Mouse (Mus musculus) cerebellum, adult (tissue): ENCODE data around the gene C8g.

Experiments
- ATAC-seq: cut with Nextera tagmentation; 2 replicates; pipeline ENCODE4 v1.9.2; 2017; ENCODE audit warnings: mild to moderate bottlenecking, moderate library complexity, mixed read lengths; ENCODE audit not compliant: insufficient number of reproducible peaks, low FRiP score, low TSS enrichment

C8g gene

GRCm38 (mm10) chr2:25468962-25469915 lies 32.3 kb downstream of the C8g start:
- peak; percentile 42; the same call in 1 of the 2 replicates for ATAC-seq

GRCm38 (mm10) chr2:25467606-25468303 lies 33.8 kb downstream of the C8g start:
- ATAC-seq = no peak

- ATAC-seq = 0 out of 2 replicates have a peak, but pooled peaks have one; percentile 21
These were observed 35.5 kb downstream of the C8g start for GRCm38 (mm10) chr2:25465816-25466635.

- ATAC-seq = no peak
These were observed 36.3 kb downstream of the C8g start for GRCm38 (mm10) chr2:25465256-25465655.

- ATAC-seq = no peak
These were observed 37.9 kb downstream of the C8g start for GRCm38 (mm10) chr2:25463630-25464029.

GRCm38 (mm10) chr2:25461407-25461806 lies 40.1 kb downstream of the C8g start:
- ATAC-seq = no peak

GRCm38 (mm10) chr2:25460551-25461309 lies 40.8 kb downstream of the C8g start, which contains the start of gene Paxx:
Gene Paxx, minus strand, starts transcription at chr2:25461094.
- ATAC-seq = peak; percentile 56

GRCm38 (mm10) chr2:25460135-25460534 lies 41.4 kb downstream of the C8g start:
- ATAC-seq = 0 out of 2 replicates have a peak, but pooled peaks have one; percentile 5

- no peak for ATAC-seq
These were observed 42.6 kb downstream of the C8g start for GRCm38 (mm10) chr2:25458911-25459310.

- ATAC-seq = no peak
These were observed 44.3 kb downstream of the C8g start for GRCm38 (mm10) chr2:25457022-25457896.

- ATAC-seq = no peak
These were observed 45.1 kb downstream of the C8g start, which contains the start of gene Clic3 for GRCm38 (mm10) chr2:25456205-25456953. Gene Clic3, plus strand, starts transcription at chr2:25456838.

GRCm38 (mm10) chr2:25452951-25453350 lies 48.6 kb downstream of the C8g start:
- ATAC-seq = no peak

- no peak for ATAC-seq
These were observed 50.5 kb downstream of the C8g start for GRCm38 (mm10) chr2:25450853-25451647.
